Mouse (Mus musculus) megakaryocyte, embryonic 14.5 days (primary cell): Measurements from ENCODE around the gene B3gat3.

ENCODE experiments used
- FLI1 ChIP-seq: IDR thresholded peaks from 2 replicates; pipeline ENCODE4 v1.6.1; 2012; ENCODE audit warnings: low read length, inconsistent platforms, mixed read lengths
- GATA1 ChIP-seq: IDR thresholded peaks from 3 replicates; pipeline ENCODE4 v1.6.1; 2012; ENCODE audit warnings: mixed read lengths, low read length, inconsistent platforms, borderline replicate concordance

DNA sequence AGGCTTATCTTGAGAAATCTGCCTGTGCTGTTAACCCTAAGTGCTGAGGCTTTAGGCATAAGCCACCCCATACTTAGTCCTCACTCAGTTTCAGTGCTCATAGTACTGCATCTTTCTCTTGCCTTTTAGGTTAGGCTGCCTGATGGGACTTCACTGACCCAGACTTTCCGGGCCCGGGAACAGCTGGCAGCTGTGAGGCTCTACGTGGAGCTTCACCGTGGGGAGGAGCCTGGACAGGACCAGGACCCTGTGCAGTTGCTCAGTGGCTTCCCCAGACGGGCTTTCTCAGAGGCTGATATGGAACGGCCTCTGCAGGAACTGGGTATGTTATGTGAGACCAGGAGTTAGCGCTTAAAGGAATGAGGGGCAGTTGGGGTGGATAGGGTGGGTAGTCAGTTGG is 45.1 kb upstream of the B3gat3 start:
- no peak for TF ChIP-seq GATA1
- no peak for TF ChIP-seq FLI1
